Mouse (Mus musculus) myocyte (in vitro differentiated cells): Measurements from ENCODE around the gene Tmem255b.

Experiments used
- CEBPB ChIP-seq: IDR thresholded peaks from 2 replicates; pipeline ENCODE4 v1.6.1; 2011; ENCODE audit warnings: mild to moderate bottlenecking, moderate library complexity; ENCODE audit not compliant: poor library complexity, insufficient read depth, severe bottlenecking
- MAX ChIP-seq: IDR thresholded peaks from one replicate; pipeline ENCODE4 v1.6.1; 2011; ENCODE audit warnings: low read depth, mild to moderate bottlenecking, control low read depth
- POLR2A ChIP-seq: IDR thresholded peaks from one replicate; pipeline ENCODE4 v1.6.1; 2011; ENCODE audit warnings: low read depth, mild to moderate bottlenecking, control low read depth, moderate library complexity; ENCODE audit not compliant: insufficient read length
- POLR2AphosphoS2 ChIP-seq: IDR thresholded peaks from one replicate; pipeline ENCODE4 v1.6.1; 2011; ENCODE audit warnings: low read depth, control low read depth; ENCODE audit not compliant: insufficient read length
- REST ChIP-seq: IDR thresholded peaks from one replicate; pipeline ENCODE4 v1.6.1; 2011; ENCODE audit warnings: mild to moderate bottlenecking, control low read depth, moderate library complexity; ENCODE audit not compliant: insufficient read depth, insufficient read length
- SRF ChIP-seq: IDR thresholded peaks from one replicate; pipeline ENCODE4 v1.6.1; 2011; ENCODE audit warnings: low read depth; ENCODE audit not compliant: control insufficient read depth, insufficient read length
- TCF12 ChIP-seq: IDR thresholded peaks from one replicate; pipeline ENCODE4 v1.6.1; 2011; ENCODE audit warnings: mild to moderate bottlenecking, control low read depth; ENCODE audit not compliant: poor library complexity, insufficient read depth, severe bottlenecking
- TCF3 ChIP-seq: IDR thresholded peaks from one replicate; pipeline ENCODE4 v1.6.1; 2011; ENCODE audit warnings: low read depth, control low read depth; ENCODE audit not compliant: insufficient read length
- USF1 ChIP-seq: IDR thresholded peaks from one replicate; pipeline ENCODE4 v1.6.1; 2011; ENCODE audit warnings: low read depth, mild to moderate bottlenecking, control low read depth, moderate library complexity

DNA sequence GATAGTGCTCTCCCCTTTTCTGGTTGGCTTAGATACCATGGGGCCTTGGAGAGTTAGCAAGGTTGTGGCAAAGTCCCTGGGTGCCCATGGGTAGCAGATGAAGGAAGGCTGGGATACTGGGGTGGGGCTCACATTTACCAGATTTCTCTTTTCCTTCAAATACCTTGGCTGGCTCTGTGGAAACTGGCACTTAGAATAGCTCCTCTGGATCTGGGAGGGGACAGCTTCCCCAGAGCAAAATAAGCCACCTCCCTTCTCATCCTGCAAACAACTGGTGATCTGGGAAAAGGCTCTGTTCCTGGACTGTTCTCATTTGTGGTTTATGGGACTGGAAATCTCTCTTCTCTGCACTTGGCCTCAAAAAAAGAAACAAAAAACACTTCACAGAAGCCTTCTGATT lies 4.1 kb upstream of the Tmem255b start:
- TF ChIP-seq POLR2A (no peak), REST (no peak), CEBPB (no peak), SRF (no peak), USF1 (no peak), TCF12 (no peak), MAX (no peak), POLR2AphosphoS2 (no peak), TCF3 (no peak)
